Mouse (Mus musculus) bone marrow macrophage, adult 2 months (primary cell): ENCODE data around the gene Tnik. TPM values are rescaled to one million over a fixed set of nuclear protein-coding genes. Genes with fewer than 3 reads are reported as not detected.

Experiments used
- H3K27ac ChIP-seq: 2 replicates; pipeline ENCODE4 v1.5.1; 2012; ENCODE audit warnings: low read depth, low read length; ENCODE audit not compliant: insufficient read depth
- H3K4me1 ChIP-seq: 2 replicates; pipeline ENCODE4 v1.6.1; 2012; ENCODE audit warnings: low read length; ENCODE audit not compliant: control insufficient read depth, insufficient read depth
- H3K4me3 ChIP-seq: 2 replicates; pipeline ENCODE4 v1.5.1; 2012; ENCODE audit warnings: mild to moderate bottlenecking, low read length, moderate library complexity; ENCODE audit not compliant: insufficient read depth
- CTCF ChIP-seq: IDR thresholded peaks from 2 replicates; pipeline ENCODE4 v1.5.1; 2012; ENCODE audit warnings: low read depth, mild to moderate bottlenecking, low read length, moderate library complexity
- POLR2A ChIP-seq: IDR thresholded peaks from 2 replicates; pipeline ENCODE4 v1.6.1; 2012; ENCODE audit warnings: mild to moderate bottlenecking, low read depth, low read length, borderline replicate concordance
- polyA plus RNA-seq: library from polyadenylated mRNA; stranded (reverse); fragments of >200 nt; gene quantifications from 2 replicates; pipeline ENCODE4 v1.2.4, GENCODE M21; 2012; ENCODE audit not compliant: missing spikeins, insufficient read depth, insufficient read length

Tnik gene
- polyA plus RNA-seq, 1 experiment = 0.54 TPM

- H3K27ac ChIP-seq = no peak overlapping the region
- no peaks in the 10 kb centered on the region for H3K4me1 ChIP-seq
- no peak overlapping the region for H3K4me3 ChIP-seq
- TF ChIP-seq CTCF (no peak), POLR2A (no peak)
Observed at GRCm38 (mm10) chr3:28550497-28551093, 287.6 kb downstream of the Tnik start.

- Histone ChIP-seq H3K4me1 (no peaks in the 10 kb centered on the region), H3K4me3 (no peak overlapping the region)
- TF ChIP-seq POLR2A (no peak), CTCF (no peak)
Observed at GRCm38 (mm10) chr3:28551756-28552155, 288.7 kb downstream of the Tnik start.

GRCm38 (mm10) chr3:28554934-28555333, 291.9 kb downstream of the Tnik start:
- H3K4me1 ChIP-seq = no peaks in the 10 kb centered on the region
- no peak overlapping the region for H3K4me3 ChIP-seq
- no peak for TF ChIP-seq POLR2A
- TF ChIP-seq CTCF = no peak
- H3K27ac ChIP-seq = no peak overlapping the region

More at GRCm38 (mm10) chr3:28551756-28552155, 288.7 kb downstream of the Tnik start:
- no peak overlapping the region for H3K27ac ChIP-seq

- Histone ChIP-seq H3K27ac (no peak overlapping the region), H3K4me3 (no peak overlapping the region), H3K4me1 (no peaks in the 10 kb centered on the region)
- no peak for TF ChIP-seq POLR2A
- no peak for TF ChIP-seq CTCF
Observed at GRCm38 (mm10) chr3:28555795-28556570, 293.0 kb downstream of the Tnik start.

DNA sequence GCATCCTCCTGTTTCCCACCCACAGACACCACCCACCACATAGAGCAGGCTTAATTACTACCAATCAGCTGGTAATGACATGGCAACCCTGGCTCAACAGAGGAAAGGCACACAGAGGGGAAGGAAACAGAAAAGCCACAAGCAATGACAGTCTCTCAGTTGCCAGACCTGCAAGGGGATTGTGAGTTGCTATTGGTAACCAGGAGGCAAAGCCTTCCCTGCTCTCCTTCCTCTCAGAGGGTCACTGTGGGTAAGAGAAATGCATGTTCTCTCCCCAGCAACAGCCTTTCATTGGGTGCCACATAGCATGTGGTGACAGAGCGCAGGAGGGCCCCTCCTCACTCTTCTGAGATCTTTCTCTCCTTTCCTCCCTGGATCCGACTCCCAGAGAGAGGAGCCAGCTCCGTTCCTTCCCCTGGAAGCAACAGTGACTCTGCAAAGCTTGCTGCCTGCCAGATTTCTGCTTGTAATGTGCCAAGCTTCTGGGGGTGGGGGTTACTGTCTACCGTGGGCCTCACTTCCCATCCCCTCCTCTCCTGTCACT, 295.4 kb downstream of the Tnik start:
- Histone ChIP-seq H3K4me1 (no peaks in the 10 kb centered on the region), H3K4me3 (no peak overlapping the region), H3K27ac (no peak overlapping the region)
- TF ChIP-seq POLR2A = no peak

DNA sequence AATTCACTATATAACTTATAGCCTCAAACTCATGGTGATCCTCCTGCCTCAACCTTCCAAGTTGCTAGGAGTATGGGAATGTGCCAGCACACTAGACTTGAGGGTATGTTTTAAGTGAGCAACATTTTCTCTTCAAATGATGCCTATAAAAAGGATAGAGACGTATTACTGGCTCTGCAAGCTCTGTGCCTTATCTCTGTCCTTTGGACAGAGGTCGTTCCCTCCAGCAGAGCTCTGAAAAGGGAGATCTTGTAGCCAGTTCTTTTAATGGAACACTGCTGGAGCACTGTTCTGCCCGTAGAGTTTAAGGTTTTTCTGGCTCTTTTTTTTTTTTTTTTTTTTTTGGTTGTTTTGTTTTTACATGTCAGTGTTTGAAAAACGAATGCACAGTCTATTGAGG, 298.4 kb downstream of the Tnik start:
- Histone ChIP-seq H3K27ac (no peak overlapping the region), H3K4me3 (no peak overlapping the region), H3K4me1 (no peaks in the 10 kb centered on the region)
- TF ChIP-seq CTCF (no peak), POLR2A (no peak)

- H3K27ac ChIP-seq = no peak overlapping the region
- TF ChIP-seq CTCF = no peak; the same call in 1 of the 2 replicates
- TF ChIP-seq POLR2A = no peak
- no peak overlapping the region for H3K4me3 ChIP-seq
- H3K4me1 ChIP-seq = no peaks in the 10 kb centered on the region
Observed at GRCm38 (mm10) chr3:28562612-28563332, 299.8 kb downstream of the Tnik start.

GRCm38 (mm10) chr3:28564370-28565357, 301.6 kb downstream of the Tnik start:
- Histone ChIP-seq H3K4me1 (no peaks in the 10 kb centered on the region), H3K4me3 (no peak overlapping the region), H3K27ac (no peak overlapping the region)
- TF ChIP-seq POLR2A (no peak), CTCF (no peak)

DNA sequence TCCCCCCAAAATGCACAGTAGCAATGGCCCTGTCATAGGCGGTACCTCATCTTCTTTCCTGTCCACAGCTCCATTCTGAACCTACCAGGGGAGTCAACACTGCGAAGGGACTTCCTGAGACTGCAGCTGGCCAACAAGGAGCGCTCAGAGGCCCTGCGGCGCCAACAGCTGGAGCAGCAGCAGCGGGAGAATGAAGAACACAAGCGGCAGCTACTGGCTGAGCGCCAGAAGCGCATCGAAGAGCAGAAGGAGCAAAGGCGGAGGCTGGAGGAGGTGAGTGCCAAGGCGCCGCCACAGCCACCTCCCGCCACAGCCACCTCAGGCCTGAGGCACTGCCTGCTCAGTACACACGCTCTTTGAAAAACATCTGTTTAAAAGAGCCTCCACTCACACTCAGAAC, 314.3 kb downstream of the Tnik start:
- TF ChIP-seq POLR2A (no peak), CTCF (no peak)
- Histone ChIP-seq H3K4me3 (no peak overlapping the region), H3K27ac (no peak overlapping the region), H3K4me1 (no peaks in the 10 kb centered on the region)
